Mouse (Mus musculus) testis, adult 2 months (tissue): ENCODE data around the gene Abcc6.

Experiments used
- CTCF ChIP-seq: fragments of 200-500 bp; IDR thresholded peaks from 2 replicates; pipeline ENCODE4 v1.5.1; 2012; ENCODE audit warnings: low read depth, mild to moderate bottlenecking, inconsistent platforms, low read length, moderate library complexity; ENCODE audit not compliant: control insufficient read depth, insufficient read depth, insufficient replicate concordance
- POLR2A ChIP-seq: fragments of 200-500 bp; IDR thresholded peaks from 2 replicates; pipeline ENCODE4 v1.6.1; 2012; ENCODE audit warnings: low read depth, mild to moderate bottlenecking, inconsistent platforms, low read length, moderate library complexity; ENCODE audit not compliant: control insufficient read depth

GRCm38 (mm10) chr7:46077675-46078074 lies 47.6 kb upstream of the Abcc6 start:
- TF ChIP-seq CTCF = no peak
- no peak for TF ChIP-seq POLR2A
